Mouse (Mus musculus) liver, embryonic 13.5 days (tissue): ENCODE data around the gene Ptger1. TPM values are rescaled to one million over a fixed set of nuclear protein-coding genes. Genes with fewer than 3 reads are reported as not detected.

Source experiments
- ATAC-seq: fragments of 200-750 bp; cut with Nextera tagmentation; 2 replicates; pipeline ENCODE4 v1.8.0; 2017; ENCODE audit warnings: low read depth, mild to moderate bottlenecking, moderate number of reproducible peaks, moderate library complexity
- DNase-seq: peaks from one replicate; pipeline ENCODE4 v3.0.0; 2022
- H3K27ac ChIP-seq: fragments of 300-500 bp; sonication (generic); 2 replicates; pipeline ENCODE4 v1.5.1; 2015; ENCODE audit warnings: moderate library complexity, mild to moderate bottlenecking, inconsistent platforms
- H3K27me3 ChIP-seq: fragments of 300-500 bp; sonication (generic); 2 replicates; pipeline ENCODE4 v1.6.1; 2015; ENCODE audit warnings: mild to moderate bottlenecking, inconsistent platforms
- H3K36me3 ChIP-seq: fragments of 300-500 bp; sonication (generic); 2 replicates; pipeline ENCODE4 v1.6.1; 2015; ENCODE audit warnings: mild to moderate bottlenecking, inconsistent platforms
- H3K4me1 ChIP-seq: fragments of 300-500 bp; sonication (generic); replicated peaks from 2 replicates; pipeline ENCODE4 v1.6.1; 2015; ENCODE audit warnings: inconsistent platforms
- H3K4me2 ChIP-seq: fragments of 300-500 bp; sonication (generic); 2 replicates; pipeline ENCODE4 v1.6.1; 2015; ENCODE audit warnings: inconsistent platforms, mild to moderate bottlenecking, moderate library complexity
- H3K4me3 ChIP-seq: fragments of 300-500 bp; sonication (generic); replicated peaks from 2 replicates; pipeline ENCODE4 v1.5.1; 2015; ENCODE audit warnings: mild to moderate bottlenecking, inconsistent platforms
- H3K9ac ChIP-seq: fragments of 300-500 bp; sonication (generic); 2 replicates; pipeline ENCODE4 v1.6.1; 2015; ENCODE audit warnings: mild to moderate bottlenecking, inconsistent platforms
- H3K9me3 ChIP-seq: fragments of 300-500 bp; sonication (generic); replicated peaks from 2 replicates; pipeline ENCODE4 v1.6.1; 2016; ENCODE audit warnings: inconsistent platforms
- WGBS: fragments of 180-500 bp; shearing (Covaris S2); methylation state at CpG from one replicate; pipeline ENCODE4 v1.1.7; 2015; ENCODE audit not compliant: insufficient replicate concordance; 5-methylcytosine and 5-hydroxymethylcytosine counted together
- polyA plus RNA-seq: library from polyadenylated mRNA; unstranded; fragments of >200 nt; fragmentation: Nextera tagmentation; extraction: Ambion mirVana; gene quantifications from 2 replicates; pipeline ENCODE4 v1.2.1, GENCODE M21; 2015

Gene Ptger1
- polyA plus RNA-seq, 1 experiment from 2014 or later = 0.32 TPM

DNA sequence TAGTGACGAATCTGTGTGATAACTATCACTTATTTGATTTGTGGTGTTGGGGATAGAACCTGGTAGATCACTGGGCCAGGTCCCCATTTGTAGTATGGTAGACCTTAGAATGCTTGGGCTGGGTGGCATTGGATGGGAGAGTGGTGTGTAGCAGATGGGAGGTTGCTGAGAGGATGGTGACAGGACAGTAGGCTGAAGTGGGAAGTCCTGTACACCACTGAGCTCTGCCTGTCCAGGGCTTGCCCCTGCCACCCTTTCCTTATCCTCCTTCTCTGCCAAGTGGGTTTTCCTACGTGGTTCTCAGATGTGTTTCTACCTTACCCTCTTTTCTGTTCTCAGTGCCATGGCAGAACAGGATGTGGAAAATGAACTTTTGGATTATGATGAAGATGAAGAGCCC is 52.6 kb downstream of the Ptger1 start:
- Histone ChIP-seq H3K36me3 (peaks cover 54% of the 10 kb centered on the region), H3K4me1 (peaks cover 46% of the 10 kb centered on the region), H3K27me3 (no peaks in the 10 kb centered on the region), H3K4me2 (no peak overlapping the region), H3K27ac (no peak overlapping the region), H3K4me3 (no peak overlapping the region), H3K9me3 (no peaks in the 10 kb centered on the region), H3K9ac (no peak overlapping the region)
- ATAC-seq = no peak
- WGBS = 74% methylated on average over 2 of the region's 2 CpGs
- no peak for DNase-seq

DNA sequence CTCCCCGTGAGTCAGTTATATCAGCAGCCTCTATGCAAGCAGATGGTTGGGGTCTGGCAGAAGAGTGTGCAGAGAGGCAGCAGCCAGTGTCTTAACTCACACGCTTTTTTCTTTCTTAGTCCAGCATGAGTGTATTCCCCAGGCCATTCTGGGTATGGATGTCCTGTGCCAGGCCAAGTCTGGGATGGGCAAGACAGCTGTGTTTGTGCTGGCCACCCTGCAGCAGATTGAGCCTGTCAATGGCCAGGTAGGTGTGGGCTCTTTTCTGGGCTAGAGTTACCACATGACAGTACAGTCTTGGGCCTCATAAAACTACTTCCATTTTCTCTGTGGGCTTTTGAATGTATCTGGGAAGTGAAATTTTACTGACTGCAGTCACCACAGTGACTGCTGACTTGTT is 53.2 kb downstream of the Ptger1 start:
- Histone ChIP-seq H3K9me3 (no peaks in the 10 kb centered on the region), H3K27ac (no peak overlapping the region), H3K27me3 (no peaks in the 10 kb centered on the region), H3K36me3 (peaks cover 61% of the 10 kb centered on the region), H3K4me2 (no peak overlapping the region), H3K9ac (no peak overlapping the region), H3K4me1 (peaks cover 47% of the 10 kb centered on the region), H3K4me3 (no peak overlapping the region)
- ATAC-seq (no peak), DNase-seq (no peak)
- 83% methylated on average over 2 of the region's 2 CpGs for WGBS

- Histone ChIP-seq H3K4me1 (peaks cover 40% of the 10 kb centered on the region), H3K4me3 (no peak overlapping the region), H3K36me3 (peaks cover 78% of the 10 kb centered on the region), H3K9ac (no peak overlapping the region), H3K27ac (no peak overlapping the region), H3K9me3 (no peaks in the 10 kb centered on the region), H3K27me3 (no peaks in the 10 kb centered on the region), H3K4me2 (no peak overlapping the region)
- 90% methylated on average over 25 of the region's 25 CpGs for WGBS
- DNase-seq (no peak), ATAC-seq (no peak)
These were observed 55.0 kb downstream of the Ptger1 start for GRCm38 (mm10) chr8:83721405-83722025.

Other genes with a start within 250 kb of the Ptger1 start
- gene Scoc, start 208.3 kb upstream of the Ptger1 start, polyA plus RNA-seq = 75.5 and 95.5 TPM in 2 replicates
- gene Olfr370, start 130.9 kb upstream of the Ptger1 start, polyA plus RNA-seq = not detected in 2 replicates
- 268 and 288 TPM in 2 replicates for gene Ndufb7, start 100.0 kb upstream of the Ptger1 start, polyA plus RNA-seq
- 334 and 348 TPM in 2 replicates for gene Tecr, start 58.7 kb upstream of the Ptger1 start, polyA plus RNA-seq
- gene Dnajb1, start 58.5 kb upstream of the Ptger1 start, polyA plus RNA-seq = 54.5 and 59.6 TPM in 2 replicates
- gene Gipc1, start 14.0 kb upstream of the Ptger1 start, polyA plus RNA-seq = 61.3 and 64.3 TPM in 2 replicates
- gene Pkn1, start 32.5 kb downstream of the Ptger1 start, polyA plus RNA-seq = 11.5 and 11.8 TPM in 2 replicates
- gene Ddx39, start 48.5 kb downstream of the Ptger1 start, polyA plus RNA-seq = 291 and 294 TPM in 2 replicates
- gene Adgre5, start 74.6 kb downstream of the Ptger1 start, polyA plus RNA-seq = 8.9 and 11.1 TPM in 2 replicates
- 1.5 and 1.7 TPM in 2 replicates for gene Adgrl1, start 233.4 kb downstream of the Ptger1 start, polyA plus RNA-seq